Mouse (Mus musculus) heart, adult 9 months (tissue): Measurements from ENCODE around the gene Acoxl.

Experiments used
- DNase-seq, 2 experiments: peaks; one replicate each; pipeline ENCODE4 v3.0.0; 2022; ENCODE audit warnings: low spot score in 2 of 2

The Acoxl gene

DNA sequence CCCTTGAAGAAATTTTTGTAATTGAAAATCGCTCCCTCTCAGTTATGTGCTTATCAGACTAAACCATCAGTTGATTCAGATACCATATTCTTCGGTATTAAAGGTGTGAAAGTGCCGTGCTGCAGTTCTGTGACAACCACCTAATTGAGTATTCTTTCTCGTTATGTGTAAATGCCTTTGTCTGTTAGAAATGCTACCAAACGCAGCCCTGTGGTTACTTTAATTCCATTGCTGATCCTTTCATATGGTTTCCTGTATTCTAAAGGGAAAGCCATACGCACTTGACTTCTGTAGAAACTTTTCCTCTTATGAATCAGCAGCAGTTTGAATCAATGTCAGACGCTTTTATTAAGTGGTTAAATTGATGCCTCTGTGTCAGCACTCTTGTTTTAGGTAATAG lies 278.9 kb downstream of the Acoxl start:
- DNase-seq = no peak

DNA sequence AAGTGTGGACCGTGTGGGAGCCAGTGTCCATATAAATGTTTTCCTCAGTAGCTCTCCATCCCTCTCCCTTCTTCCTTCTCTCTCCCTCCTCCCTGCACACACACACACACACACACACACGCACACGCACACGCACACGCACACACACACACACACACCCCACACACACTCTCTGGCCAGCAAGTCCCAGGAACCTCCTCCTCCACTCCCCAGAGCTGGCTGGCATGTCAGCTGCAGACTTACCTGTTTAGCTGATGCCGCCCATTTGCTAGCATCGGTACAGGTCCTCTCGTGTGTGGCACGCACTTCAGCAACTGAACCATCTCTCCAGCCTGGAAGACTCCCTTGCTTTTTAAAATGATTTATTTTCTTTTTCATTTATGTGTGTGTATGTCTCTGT lies 280.3 kb downstream of the Acoxl start:
- DNase-seq = no peak

DNA sequence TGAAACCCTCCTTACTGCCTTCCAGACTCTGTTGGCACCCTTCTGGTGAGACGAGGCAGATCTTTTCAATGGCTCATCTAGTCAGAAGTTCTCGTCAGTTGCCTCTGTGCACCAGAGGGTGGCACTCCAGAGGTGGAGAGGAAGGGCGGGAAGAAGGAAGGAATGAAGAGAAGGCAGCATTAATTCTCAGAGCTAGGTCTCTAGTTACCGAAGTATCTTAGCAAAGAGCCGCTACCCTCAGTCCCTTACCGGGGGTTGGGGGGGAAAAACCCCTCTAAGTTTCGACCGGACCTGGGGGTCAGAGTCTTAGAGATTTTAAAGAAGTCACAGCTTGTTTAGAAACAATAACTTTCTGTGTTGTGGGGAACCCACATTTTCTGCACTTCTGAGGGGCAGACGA lies 283.8 kb downstream of the Acoxl start:
- peak; percentile 29 to 58 for DNase-seq

DNA sequence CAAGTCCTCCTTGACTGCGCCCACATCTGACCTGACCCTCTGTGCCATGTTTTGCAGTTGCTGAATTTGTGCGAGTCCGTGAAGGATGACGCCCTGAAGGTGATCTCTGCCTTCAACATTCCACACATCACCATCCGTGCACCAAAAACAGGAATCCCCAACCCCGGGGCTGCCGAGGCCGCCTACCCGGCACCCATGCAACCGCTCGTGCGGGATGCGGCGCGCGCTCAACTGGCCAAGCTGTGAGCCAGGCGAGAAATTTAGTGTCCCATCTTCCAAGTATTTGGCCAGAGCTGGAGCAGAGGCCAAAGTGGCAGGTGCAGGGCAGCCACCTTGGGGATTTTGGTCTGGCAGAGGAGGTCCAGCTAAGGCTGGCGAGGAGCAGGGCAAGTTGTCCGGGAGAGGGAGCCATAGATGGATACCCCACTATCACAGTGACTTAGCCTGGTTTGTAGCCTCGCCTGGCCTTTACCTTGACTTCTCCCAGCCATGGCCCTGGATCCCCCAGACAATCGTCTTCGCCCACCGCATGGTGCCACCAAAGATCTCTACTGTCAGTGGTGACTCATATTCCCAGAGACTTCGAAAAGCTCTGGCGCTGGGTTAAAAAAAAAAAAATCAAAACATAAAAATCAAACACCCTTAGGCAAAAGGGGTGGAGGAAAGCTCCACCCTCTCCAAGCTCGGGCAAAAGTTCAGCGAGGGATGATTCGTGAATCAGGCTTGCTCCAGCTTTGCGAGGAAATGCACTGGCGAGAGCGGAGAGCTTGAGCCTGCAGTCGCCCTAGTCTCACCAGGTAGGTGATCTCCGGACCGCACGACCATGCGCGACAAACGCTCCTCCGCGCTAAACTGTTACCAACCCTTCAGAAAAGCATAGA lies 284.5 kb downstream of the Acoxl start:
- peak; percentile 39 to 41 for DNase-seq

DNA sequence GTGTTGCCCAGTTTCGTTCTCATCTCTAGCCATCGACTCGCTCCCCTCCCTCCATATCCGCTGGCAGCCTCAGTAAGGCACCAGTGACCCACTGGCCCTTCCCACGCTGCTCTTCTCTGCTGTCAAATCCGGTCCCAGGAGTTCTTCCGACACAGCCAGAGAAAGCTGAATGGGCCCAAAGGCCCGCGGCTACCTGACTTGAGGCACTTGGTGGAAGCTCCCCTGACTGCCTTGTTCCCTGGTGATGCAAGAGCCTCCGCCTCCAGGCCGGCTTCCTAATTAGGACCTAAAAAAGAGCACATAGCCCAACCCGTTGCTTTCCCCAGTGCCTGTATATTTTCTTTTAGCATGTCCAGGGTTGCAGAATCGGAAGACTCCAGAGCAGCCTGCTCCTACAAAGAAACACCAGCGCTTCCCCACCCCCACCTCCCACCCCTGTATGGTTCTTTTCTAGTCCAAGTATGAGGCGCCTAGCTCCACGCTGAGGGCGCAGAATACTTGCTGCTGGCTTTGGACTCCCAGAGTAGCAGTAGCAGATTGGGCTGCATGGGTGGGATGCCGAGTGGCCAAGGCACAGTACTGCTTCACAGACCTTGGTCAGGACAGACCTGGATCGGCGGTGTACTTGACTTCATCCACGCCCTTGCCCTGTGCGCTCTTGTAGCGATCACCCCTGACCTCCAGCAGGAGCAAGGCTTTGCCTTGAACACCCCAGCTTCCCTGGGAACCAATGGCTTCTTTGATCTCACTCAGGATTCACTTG lies 285.4 kb downstream of the Acoxl start:
- DNase-seq = peak in 1 of 2 experiments; percentile 14

DNA sequence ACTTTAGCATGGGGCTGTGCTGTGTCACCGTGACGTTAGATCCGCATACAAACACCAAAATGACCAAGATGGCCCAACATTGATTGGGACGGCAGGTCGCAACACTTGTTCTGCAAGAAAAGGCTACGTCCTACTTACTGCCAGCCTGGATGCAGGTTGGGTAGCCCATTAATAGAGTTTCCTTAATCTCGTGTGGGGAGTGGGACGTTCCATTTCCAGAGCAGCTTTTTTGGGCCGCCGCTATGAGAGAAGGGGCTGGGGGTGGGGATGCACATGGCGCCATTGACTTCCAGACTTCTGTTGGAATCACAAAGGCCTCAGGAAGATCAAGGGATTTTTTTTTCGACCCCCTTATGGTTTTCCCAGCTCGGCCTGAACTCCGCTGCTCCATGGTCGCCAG lies 286.0 kb downstream of the Acoxl start:
- no peak for DNase-seq

DNA sequence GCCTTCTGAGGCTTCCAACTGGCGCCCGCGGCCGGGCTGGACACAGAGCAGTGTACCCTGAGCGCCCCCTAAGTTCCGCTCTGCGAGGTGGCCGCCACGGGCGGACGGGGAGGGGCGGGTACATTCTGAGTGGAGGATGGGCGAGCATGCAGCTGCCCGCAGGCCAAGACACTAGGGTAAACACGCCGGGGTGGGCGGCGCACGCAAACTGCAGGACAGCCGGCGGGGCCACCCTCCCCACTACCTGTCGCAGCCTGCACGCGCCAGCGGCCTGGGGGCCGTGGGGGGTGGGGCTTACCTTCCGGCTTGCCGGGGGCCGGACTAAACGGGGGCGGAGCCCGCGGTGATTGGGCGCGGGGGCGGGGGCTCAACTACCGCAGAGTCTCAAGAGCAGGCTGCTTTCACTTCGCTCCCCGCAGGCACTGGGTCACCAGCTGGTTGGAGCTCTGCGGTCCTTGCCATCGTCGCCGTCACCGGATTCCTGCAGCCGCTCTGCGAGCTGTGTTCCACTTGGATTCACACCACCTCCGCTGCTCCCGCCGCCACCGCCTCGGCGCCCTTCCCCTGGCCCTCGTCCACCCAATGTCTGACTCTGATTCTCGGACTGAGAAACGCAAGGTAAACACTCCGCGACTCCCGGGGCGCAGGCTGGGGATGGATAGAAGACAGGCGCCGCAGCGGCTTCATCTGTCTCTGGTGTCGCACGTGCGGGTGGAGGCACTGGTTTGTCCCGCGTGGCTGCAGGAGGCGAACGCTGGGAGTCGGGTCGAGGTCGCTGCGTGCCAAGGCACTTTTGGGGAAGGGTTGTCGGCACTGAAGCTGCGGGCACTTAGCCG lies 287.2 kb downstream of the Acoxl start, which contains the start of gene Bcl2l11:
Gene Bcl2l11 (plus strand): TSS at position 404 of the 836 bp plus-strand sequence.
- peak; percentile 96 to 97 for DNase-seq

DNA sequence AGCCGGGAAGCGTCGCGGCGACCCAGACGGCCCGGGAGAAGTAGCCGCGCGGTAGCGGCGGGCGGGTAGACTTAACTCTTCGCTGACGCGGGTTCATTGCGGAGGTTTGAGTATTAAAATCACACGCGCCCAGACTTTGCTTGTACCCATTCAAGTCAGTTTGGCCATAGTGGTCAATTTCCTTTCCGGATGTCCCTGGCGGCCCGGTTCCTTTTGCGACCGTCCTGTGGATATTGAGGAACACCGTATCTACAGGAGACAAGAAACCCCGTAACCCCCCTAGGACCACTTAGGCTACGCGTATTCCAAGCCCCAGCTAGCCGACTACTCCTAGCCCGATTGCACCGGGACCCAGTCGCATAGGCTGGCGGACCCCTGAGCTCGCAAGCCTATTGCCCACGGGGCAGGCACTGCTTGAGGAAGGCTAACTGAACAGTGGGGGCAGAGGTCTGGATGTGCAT lies 287.9 kb downstream of the Acoxl start:
- DNase-seq = peak in 1 of 2 experiments; percentile 19

DNA sequence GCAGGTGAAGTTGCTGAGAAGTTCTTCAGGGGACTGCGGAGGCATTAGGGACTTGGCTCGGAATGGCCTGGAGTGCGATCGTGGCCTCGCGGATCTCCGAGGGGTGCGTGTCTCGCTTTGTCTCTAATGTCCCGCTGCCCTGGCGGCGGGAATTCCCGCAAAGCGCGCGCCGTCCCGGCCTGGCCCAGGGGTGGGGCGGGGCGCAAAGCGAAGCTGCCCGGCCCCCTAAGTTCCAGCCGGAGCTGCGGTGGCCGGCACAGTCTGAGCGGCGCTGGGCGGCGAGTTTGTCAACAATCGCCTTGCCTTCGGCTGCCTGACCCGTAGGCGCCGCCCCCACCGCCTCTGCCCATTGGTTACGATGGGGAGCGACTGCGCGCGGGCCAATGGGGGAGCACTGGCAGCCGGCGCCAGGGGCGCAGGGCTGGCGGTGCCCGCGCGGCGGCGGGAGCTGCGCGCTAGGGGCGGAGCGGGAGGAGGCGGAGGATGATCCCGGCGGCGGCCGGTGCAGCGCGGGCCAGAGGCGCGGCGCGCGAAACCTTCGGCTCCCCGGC lies 288.5 kb downstream of the Acoxl start:
- DNase-seq = peak; percentile 95 to 97

DNA sequence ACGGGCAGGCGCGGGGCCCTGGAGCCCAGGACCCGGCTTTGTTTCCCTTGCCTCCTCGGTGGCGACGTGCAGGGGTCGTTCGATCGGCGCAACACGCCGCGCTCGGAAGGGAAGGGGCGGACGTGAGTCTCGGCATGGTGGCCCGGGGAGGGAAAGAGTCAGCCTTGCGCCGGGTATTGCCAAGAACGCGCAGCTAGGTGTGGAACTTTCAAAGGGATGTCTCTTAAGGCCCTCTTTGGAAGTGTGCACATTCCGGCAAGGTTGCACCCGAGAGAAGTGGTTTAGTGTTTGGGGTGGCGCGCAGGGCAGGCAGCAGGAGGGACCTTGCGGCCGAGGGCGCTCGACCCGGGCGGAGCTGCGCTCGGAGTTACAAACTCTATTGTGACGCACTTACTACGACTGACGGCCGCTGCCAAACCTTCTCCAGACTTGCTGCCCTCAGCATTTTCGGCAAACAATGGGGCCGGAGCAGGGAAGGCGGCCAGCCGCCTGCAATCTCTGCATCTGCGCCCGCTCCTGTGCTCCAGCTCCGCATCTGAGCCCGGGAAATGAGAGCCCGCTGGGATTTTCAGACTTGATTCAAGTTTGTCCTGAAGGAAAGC lies 289.1 kb downstream of the Acoxl start:
- DNase-seq = peak; percentile 87 to 88

DNA sequence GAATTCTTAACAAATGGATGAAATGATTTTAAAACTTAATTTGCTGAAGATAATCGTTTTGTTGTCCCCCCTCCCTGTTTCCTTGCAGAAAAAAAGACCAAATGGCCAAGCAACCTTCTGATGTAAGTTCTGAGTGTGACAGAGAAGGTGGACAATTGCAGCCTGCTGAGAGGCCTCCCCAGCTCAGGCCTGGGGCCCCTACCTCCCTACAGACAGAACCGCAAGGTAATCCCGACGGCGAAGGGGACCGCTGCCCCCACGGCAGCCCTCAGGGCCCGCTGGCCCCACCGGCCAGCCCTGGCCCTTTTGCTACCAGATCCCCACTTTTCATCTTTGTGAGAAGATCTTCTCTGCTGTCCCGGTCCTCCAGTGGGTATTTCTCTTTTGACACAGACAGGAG lies 289.9 kb downstream of the Acoxl start:
- no peak for DNase-seq

DNA sequence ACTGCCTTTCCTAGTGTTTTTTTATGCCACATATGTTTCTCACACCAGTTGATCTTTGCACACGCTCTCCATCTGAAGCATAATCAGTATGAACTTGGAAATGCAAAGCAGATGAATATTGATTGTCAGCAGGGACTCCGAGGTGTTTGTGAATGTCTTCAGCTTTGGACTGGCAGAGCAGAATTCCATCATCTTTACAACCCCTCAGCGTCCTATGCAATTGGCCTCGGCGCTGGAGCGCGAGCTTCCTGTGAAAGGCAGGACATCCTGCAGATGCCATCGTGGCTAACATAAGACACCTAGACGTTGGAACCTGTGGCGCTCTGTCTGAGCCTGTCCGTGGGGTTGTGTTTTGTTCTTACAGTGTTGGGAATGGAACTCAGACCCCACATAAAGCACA lies 292.8 kb downstream of the Acoxl start:
- no peak for DNase-seq

DNA sequence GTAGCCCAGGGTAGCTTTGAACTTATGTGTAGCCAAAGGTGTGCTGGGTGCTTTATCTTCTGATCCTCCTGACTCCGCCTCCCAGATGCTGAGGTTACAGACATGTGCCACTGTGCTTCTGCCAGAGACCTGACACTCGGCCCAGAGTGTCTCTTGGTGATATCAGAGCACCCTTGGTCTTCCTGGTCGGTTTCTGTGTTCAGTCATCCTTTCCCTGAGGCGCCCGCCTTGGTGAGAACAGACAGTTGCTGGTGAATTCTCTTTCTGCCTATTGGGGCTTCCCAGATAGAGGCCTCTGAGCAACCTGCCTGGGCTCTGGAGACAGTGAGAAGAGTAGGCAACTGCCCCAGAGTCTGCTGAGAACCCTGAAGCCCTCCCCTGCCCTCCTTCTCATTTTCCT lies 294.0 kb downstream of the Acoxl start:
- DNase-seq = no peak

DNA sequence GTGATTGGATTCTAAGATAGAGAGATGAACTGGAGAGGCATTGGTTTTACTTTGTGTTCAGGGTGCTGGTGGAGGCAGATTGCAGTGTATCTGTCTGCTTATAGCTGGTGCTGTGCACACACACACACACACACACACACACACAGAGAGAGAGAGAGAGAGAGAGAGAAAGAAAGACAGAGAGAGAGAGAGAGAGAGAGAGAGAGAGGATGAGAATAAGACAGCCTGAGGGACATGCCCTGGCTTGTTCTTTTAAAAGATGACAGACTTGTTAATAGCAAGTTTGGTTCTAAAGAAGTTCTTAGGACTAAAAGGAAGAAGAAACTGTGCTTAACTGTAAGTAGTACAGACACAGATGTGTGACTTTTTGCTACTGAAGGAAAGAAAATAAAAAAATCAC lies 295.2 kb downstream of the Acoxl start:
- DNase-seq = no peak

DNA sequence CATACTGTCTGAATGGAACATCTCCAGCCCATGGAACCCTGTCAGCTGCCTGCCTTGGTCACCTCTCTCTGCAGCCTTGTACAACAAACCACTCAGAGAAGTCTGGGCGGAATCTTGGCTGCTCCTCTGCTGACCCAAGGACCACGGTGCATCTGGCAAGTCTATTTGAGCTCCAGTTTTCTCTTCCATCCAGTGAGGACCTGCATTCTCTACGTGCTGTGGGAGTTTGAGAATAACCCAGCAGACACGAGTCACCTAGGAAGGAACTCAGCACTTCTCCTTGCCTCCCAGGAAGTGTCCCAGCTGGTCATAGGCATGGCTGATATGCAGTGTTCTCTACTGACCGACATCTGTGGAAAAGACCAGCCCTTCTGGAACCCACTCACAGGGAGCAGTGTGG lies 295.8 kb downstream of the Acoxl start:
- no peak for DNase-seq

DNA sequence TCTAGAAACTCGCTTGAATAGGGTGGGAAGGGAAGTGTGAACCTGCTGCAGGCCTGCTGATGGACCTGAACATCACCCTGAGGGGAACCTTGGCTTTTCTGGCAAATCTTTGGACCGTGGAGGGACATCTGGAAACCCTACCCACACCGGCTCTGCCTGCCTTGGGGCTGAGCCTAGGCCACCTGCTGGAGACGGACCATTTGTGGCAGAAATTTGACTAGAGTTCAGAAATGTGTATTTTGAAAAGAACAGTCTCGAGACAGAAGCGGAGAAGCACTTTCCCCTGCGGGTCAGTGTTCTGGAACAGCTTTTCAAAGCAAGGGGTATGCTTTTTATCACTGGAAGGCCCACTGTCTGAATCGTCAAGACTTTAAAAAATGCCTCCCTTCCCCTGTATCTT lies 296.3 kb downstream of the Acoxl start:
- DNase-seq = no peak

DNA sequence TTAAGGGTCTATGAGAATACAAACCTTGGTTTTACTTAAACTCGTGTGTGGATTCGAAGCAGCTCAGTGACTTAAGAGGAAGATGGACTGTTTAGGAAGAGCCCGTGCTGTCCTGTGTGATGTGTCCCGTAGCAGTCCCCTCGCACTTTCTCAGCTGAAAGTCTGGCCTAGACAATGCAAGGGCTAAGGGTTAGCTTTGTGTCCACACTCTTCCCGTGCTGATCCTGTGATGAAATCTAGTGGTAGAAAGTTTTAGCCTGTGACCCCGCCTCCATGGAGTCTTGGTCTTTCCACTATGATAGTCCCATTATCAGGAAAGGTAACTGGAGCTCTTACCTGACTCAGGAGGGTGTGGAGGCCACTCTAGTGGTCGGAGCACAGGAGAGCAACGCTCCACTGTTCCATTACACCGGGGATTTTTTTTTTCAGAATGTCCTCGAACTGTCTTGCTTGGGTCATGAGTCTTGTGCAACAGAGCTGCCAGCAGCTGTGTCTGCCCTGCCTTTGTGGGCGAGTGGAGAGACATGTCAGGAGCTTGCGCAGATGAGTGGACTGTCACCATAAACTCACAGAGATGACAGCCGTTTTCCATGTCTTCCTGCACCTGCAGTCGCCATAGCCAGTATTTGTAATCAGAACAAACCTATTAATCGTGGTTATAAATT lies 298.2 kb downstream of the Acoxl start:
- DNase-seq = peak; percentile 26 to 33

DNA sequence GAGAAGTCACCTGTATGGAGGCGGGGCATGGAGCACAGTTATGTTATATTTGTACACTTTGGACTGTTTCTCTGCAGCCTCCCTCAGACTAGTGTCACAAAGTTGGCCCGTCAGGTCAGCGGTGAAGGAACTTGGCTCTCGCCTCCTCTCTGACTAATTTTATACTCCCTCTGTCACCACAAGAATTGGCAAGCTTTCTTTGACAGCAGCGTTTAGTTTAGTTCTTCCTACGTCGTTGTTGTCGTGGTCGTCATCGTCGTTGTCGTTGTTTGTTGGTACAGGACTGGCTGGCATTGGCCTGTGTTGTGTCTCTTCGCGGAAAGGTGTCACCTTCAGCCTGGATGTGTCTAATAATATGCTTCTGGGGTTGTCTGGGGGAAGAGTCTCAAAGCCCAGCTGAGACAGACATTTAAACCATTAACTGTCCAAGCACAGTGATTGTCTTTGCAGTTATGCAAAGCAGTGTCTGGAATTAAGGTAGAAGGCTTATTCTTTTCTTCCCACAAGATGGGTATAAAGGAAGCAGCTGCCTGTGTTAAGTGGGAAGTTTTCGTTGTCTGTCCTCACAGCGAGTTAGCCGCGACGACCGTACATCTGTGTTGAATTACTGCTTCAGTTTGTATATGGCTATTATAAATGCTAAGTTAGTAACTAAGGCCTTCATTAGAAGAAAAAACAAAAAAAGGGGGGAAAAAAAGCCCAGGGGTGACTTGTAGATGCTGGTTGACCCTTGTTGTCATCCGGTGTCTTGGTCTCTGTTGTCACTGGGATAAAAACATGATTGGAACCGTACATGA lies 299.0 kb downstream of the Acoxl start:
- DNase-seq = peak; percentile 62 to 75

DNA sequence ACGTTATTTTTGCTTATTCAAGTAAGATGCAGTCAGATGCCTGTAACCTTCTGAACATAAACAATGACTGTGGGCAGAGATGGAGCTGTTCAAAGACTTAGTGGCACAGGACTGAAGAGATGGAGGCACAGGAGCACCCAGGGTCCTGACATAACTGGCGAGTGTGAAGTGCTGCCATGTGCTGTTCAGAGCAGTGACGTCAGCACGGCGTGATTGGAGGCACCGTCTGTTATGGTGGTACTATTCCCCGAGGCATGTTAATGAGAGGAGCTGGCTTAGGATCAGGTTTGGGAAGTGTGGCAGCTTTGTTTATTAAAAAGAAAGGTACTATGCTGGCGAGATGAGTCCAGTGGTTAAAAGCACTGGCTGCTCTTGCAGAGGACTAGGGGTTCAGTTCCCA lies 300.2 kb downstream of the Acoxl start:
- DNase-seq = no peak

DNA sequence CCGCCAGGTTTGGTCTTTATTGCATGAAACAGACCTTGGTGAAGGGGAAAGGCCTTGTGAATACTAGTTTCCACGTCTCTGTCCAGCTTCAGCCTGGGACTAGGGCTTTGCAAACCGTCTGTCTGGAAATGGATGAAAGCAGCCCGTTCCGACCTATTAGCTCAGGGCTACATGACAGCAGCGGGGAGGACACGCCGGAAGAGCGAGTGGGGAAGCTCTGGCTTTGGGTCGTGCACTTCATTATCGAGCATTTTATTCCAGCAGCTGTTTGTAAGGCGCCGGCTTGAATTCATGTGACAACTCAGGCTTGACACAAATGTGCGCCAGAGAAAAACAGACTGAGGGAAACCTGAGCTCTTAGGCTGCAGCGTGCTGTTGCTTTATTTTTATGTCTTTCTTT lies 301.1 kb downstream of the Acoxl start:
- peak in 1 of 2 experiments; percentile 24 for DNase-seq
